Mouse (Mus musculus): ENCODE measurements around the gene Bud31. TPM values are rescaled to one million over a fixed set of nuclear protein-coding genes. Genes with fewer than 3 reads are reported as not detected.

The Bud31 gene
- polyA plus RNA-seq, 1 experiment: 98.6 TPM

Other genes starting within 250 kb of the Bud31 start
- 23.2 and 27.5 TPM in 2 replicates for gene Smurf1, start 174.5 kb upstream of the Bud31 start, polyA plus RNA-seq (2012; rRNA removed)
- gene Gm4871, start 107.6 kb upstream of the Bud31 start, polyA plus RNA-seq (2012; rRNA removed): not detected in 2 replicates
- not detected in 2 replicates for gene 1700018F24Rik, start 97.4 kb upstream of the Bud31 start, polyA plus RNA-seq (2012; rRNA removed)
- 284 and 341 TPM in 2 replicates for gene Arpc1a, start 56.5 kb upstream of the Bud31 start, polyA plus RNA-seq (2012; rRNA removed)
- not detected in 2 replicates for gene Kpna7, start 56.3 kb upstream of the Bud31 start, polyA plus RNA-seq (2012; rRNA removed)
- 410 and 483 TPM in 2 replicates for gene Arpc1b, start 26.1 kb upstream of the Bud31 start, polyA plus RNA-seq (2012; rRNA removed)
- gene Pdap1, start 124 bp upstream of the Bud31 start, polyA plus RNA-seq (2012; rRNA removed): 51.4 and 62.5 TPM in 2 replicates
- 12.9 TPM in 2 replicates for gene Ptcd1, start 26.7 kb downstream of the Bud31 start, polyA plus RNA-seq (2012; rRNA removed)
- 20.4 and 25.4 TPM in 2 replicates for gene Cpsf4, start 26.9 kb downstream of the Bud31 start, polyA plus RNA-seq (2012; rRNA removed)
- 266 and 278 TPM in 2 replicates for gene Atp5j2, start 51.7 kb downstream of the Bud31 start, polyA plus RNA-seq (2012; rRNA removed)
- 6.8 and 7.4 TPM in 2 replicates for gene Zkscan14, start 61.5 kb downstream of the Bud31 start, polyA plus RNA-seq (2012; rRNA removed)
- gene Zkscan5, start 64.2 kb downstream of the Bud31 start, polyA plus RNA-seq (2012; rRNA removed): 7.4 and 9.1 TPM in 2 replicates
- 30.0 and 31.5 TPM in 2 replicates for gene Zfp655, start 91.4 kb downstream of the Bud31 start, polyA plus RNA-seq (2012; rRNA removed)
- gene Zscan25, start 140.1 kb downstream of the Bud31 start, polyA plus RNA-seq (2012; rRNA removed): 16.1 and 19.1 TPM in 2 replicates
- 11.7 and 17.9 TPM in 2 replicates for gene Cyp3a57, start 204.9 kb downstream of the Bud31 start, polyA plus RNA-seq (2012; rRNA removed)

All from urinary bladder, adult 2 months (tissue).